Mouse (Mus musculus) intestine, embryonic 14.5 days (tissue): ENCODE results near the gene Luzp1. TPM values are rescaled to one million over a fixed set of nuclear protein-coding genes. Genes with fewer than 3 reads are reported as not detected.
A peak's percentile ranks its signal among the peaks of the same experiment; 100 is the strongest.

ENCODE experiments used
- ATAC-seq: fragments of 200-750 bp; cut with Nextera tagmentation; replicated peaks from 2 replicates; pipeline ENCODE4 v1.8.0; 2017; ENCODE audit warnings: low read depth, moderate number of reproducible peaks, moderate TSS enrichment, moderate library complexity; ENCODE audit not compliant: low FRiP score, low TSS enrichment
- DNase-seq: peaks from one replicate; pipeline ENCODE4 v3.0.0-alpha.2; 2018; ENCODE audit warnings: low spot score
- H3K27ac ChIP-seq: fragments of 300-500 bp; sonication (generic); 2 replicates; pipeline ENCODE4 v1.5.1; 2014; ENCODE audit warnings: low read depth, mild to moderate bottlenecking, control low read depth
- H3K27me3 ChIP-seq: fragments of 300-500 bp; sonication (generic); replicated peaks from 2 replicates; pipeline ENCODE4 v1.6.1; 2014; ENCODE audit warnings: low read length, control low read depth; ENCODE audit not compliant: control insufficient read depth, insufficient read depth
- H3K36me3 ChIP-seq: fragments of 300-500 bp; sonication (generic); 2 replicates; pipeline ENCODE4 v1.6.1; 2014; ENCODE audit warnings: low read length, control low read depth; ENCODE audit not compliant: control insufficient read depth, insufficient read depth
- H3K4me1 ChIP-seq: fragments of 300-500 bp; sonication (generic); replicated peaks from 2 replicates; pipeline ENCODE4 v1.6.1; 2014; ENCODE audit warnings: low read length, control low read depth, mixed read lengths; ENCODE audit not compliant: control insufficient read depth, insufficient read depth
- H3K4me2 ChIP-seq: fragments of 300-500 bp; sonication (generic); 2 replicates; pipeline ENCODE4 v1.6.1; 2014; ENCODE audit warnings: low read length
- H3K4me3 ChIP-seq: fragments of 300-500 bp; sonication (generic); 2 replicates; pipeline ENCODE4 v1.5.1; 2014; ENCODE audit warnings: low read depth, low read length, control low read depth, mixed read lengths
- H3K9ac ChIP-seq: fragments of 300-500 bp; sonication (generic); 2 replicates; pipeline ENCODE4 v1.6.1; 2014; ENCODE audit warnings: mild to moderate bottlenecking, low read length
- H3K9me3 ChIP-seq: fragments of 300-500 bp; sonication (generic); 2 replicates; pipeline ENCODE4 v1.6.1; 2016; ENCODE audit warnings: low read length, control low read depth; ENCODE audit not compliant: control insufficient read depth
- WGBS: fragments of 180-500 bp; shearing (Covaris S2); extraction: QIAGEN DNeasy Blood & Tissue Kit; methylation state at CpG from one replicate; pipeline ENCODE4 v1.1.7; 2014; 5-methylcytosine and 5-hydroxymethylcytosine counted together
- polyA plus RNA-seq: library from polyadenylated mRNA; unstranded; fragments of >200 nt; fragmentation: Nextera tagmentation; extraction: Ambion mirVana; gene quantifications from 2 replicates; pipeline ENCODE4 v1.2.1, GENCODE M21; 2014

Gene Luzp1
- polyA plus RNA-seq, 1 experiment from 2014 or later, result 112 TPM

- peak; percentile 71 for DNase-seq
- 37% methylated on average over 4 of the region's 4 CpGs for WGBS
- ATAC-seq, result no peak
These were observed 3.3 kb upstream of the Luzp1 start for GRCm38 (mm10) chr4:136466226-136466625.

GRCm38 (mm10) chr4:136468553-136469327 lies 821 bp upstream of the Luzp1 start:
- no peak overlapping the region for H3K4me3 ChIP-seq
- H3K4me1 ChIP-seq, result peaks cover 24% of the 10 kb centered on the region
- 0 out of 2 replicates have a peak, but pooled peaks have one; percentile 6 for ATAC-seq
- H3K27ac ChIP-seq, result peak overlapping the region; percentile 96; the same call in 1 of the 2 replicates
- no peaks in the 10 kb centered on the region for H3K36me3 ChIP-seq
- no peak overlapping the region for H3K9ac ChIP-seq
- 73% methylated on average over 14 of the region's 14 CpGs for WGBS
- H3K4me2 ChIP-seq, result peak overlapping the region; percentile 64
- DNase-seq, result peak; percentile 55
- no peaks in the 10 kb centered on the region for H3K9me3 ChIP-seq
- 0 out of 2 replicates have a peak, but pooled peaks cover 4% of the 10 kb centered on the region for H3K27me3 ChIP-seq

More at GRCm38 (mm10) chr4:136466226-136466625, 3.3 kb upstream of the Luzp1 start:
- peak overlapping the region; percentile 70 for H3K27ac ChIP-seq
- H3K36me3 ChIP-seq, result no peaks in the 10 kb centered on the region
- peaks cover 23% of the 10 kb centered on the region for H3K4me1 ChIP-seq
- no peak overlapping the region for H3K4me3 ChIP-seq
- no peak overlapping the region for H3K9ac ChIP-seq
- no peak overlapping the region for H3K4me2 ChIP-seq
- H3K27me3 ChIP-seq, result 0 out of 2 replicates have a peak, but pooled peaks cover 9% of the 10 kb centered on the region
- no peaks in the 10 kb centered on the region for H3K9me3 ChIP-seq

GRCm38 (mm10) chr4:136469941-136470346 lies 383 bp downstream of the Luzp1 start:
- Histone ChIP-seq H3K9ac (peak overlapping the region; percentile 92), H3K27ac (peak overlapping the region; percentile 96), H3K4me1 (peaks cover 18% of the 10 kb centered on the region), H3K36me3 (no peaks in the 10 kb centered on the region), H3K4me2 (peak overlapping the region; percentile 64), H3K4me3 (peak overlapping the region; percentile 80), H3K27me3 (no peaks in the 10 kb centered on the region), H3K9me3 (no peaks in the 10 kb centered on the region)
- no peak for DNase-seq
- ATAC-seq, result peak; percentile 81
- WGBS, result under 1% methylated on average over 47 of the region's 55 CpGs

GRCm38 (mm10) chr4:136470347-136471071 lies 948 bp downstream of the Luzp1 start:
- ATAC-seq, result peak; percentile 27; the same call in 1 of the 2 replicates
- H3K27me3 ChIP-seq, result no peaks in the 10 kb centered on the region
- H3K4me1 ChIP-seq, result peaks cover 18% of the 10 kb centered on the region
- peak overlapping the region; percentile 80 for H3K4me3 ChIP-seq
- H3K9ac ChIP-seq, result peak overlapping the region; percentile 92
- WGBS, result under 1% methylated on average over 56 of the region's 58 CpGs
- peak overlapping the region; percentile 96 for H3K27ac ChIP-seq
- H3K4me2 ChIP-seq, result peak overlapping the region; percentile 64
- H3K9me3 ChIP-seq, result no peaks in the 10 kb centered on the region
- peak; percentile 86 for DNase-seq
- H3K36me3 ChIP-seq, result no peaks in the 10 kb centered on the region

GRCm38 (mm10) chr4:136476692-136477091 lies 7.1 kb downstream of the Luzp1 start:
- Histone ChIP-seq H3K9me3 (no peaks in the 10 kb centered on the region), H3K27me3 (no peaks in the 10 kb centered on the region), H3K27ac (no peak overlapping the region), H3K9ac (no peak overlapping the region), H3K36me3 (no peaks in the 10 kb centered on the region), H3K4me2 (no peak overlapping the region), H3K4me3 (no peak overlapping the region), H3K4me1 (peaks cover under 1% of the 10 kb centered on the region; the same call in 1 of the 2 replicates)
- 89% methylated on average over 1 of the region's 1 CpGs for WGBS
- no peak for DNase-seq
- ATAC-seq, result no peak

- no peaks in the 10 kb centered on the region for H3K36me3 ChIP-seq
- no peak overlapping the region for H3K4me2 ChIP-seq
- DNase-seq, result no peak
- H3K27ac ChIP-seq, result no peak overlapping the region
- no peak for ATAC-seq
- H3K9ac ChIP-seq, result no peak overlapping the region
- H3K4me3 ChIP-seq, result no peak overlapping the region
- H3K4me1 ChIP-seq, result no peaks in the 10 kb centered on the region
- no peaks in the 10 kb centered on the region for H3K9me3 ChIP-seq
- H3K27me3 ChIP-seq, result no peaks in the 10 kb centered on the region
- 87% methylated on average over 2 of the region's 2 CpGs for WGBS
These were observed 17.0 kb downstream of the Luzp1 start for GRCm38 (mm10) chr4:136486549-136486948.

GRCm38 (mm10) chr4:136495993-136496392 lies 26.4 kb downstream of the Luzp1 start:
- Histone ChIP-seq H3K9me3 (no peaks in the 10 kb centered on the region), H3K4me1 (0 out of 2 replicates have a peak, but pooled peaks cover 2% of the 10 kb centered on the region), H3K27ac (no peak overlapping the region), H3K27me3 (no peaks in the 10 kb centered on the region), H3K9ac (no peak overlapping the region), H3K4me2 (no peak overlapping the region), H3K36me3 (no peaks in the 10 kb centered on the region), H3K4me3 (no peak overlapping the region)
- DNase-seq, result no peak
- ATAC-seq, result no peak

- no peak overlapping the region for H3K27ac ChIP-seq
- no peaks in the 10 kb centered on the region for H3K9me3 ChIP-seq
- WGBS, result 56% methylated on average over 2 of the region's 2 CpGs
- ATAC-seq, result no peak
- no peaks in the 10 kb centered on the region for H3K4me1 ChIP-seq
- H3K4me3 ChIP-seq, result no peak overlapping the region
- no peaks in the 10 kb centered on the region for H3K36me3 ChIP-seq
- H3K4me2 ChIP-seq, result no peak overlapping the region
- no peak for DNase-seq
- no peaks in the 10 kb centered on the region for H3K27me3 ChIP-seq
- H3K9ac ChIP-seq, result no peak overlapping the region
These were observed 36.1 kb downstream of the Luzp1 start for GRCm38 (mm10) chr4:136505426-136506215.
